In genomic region chr2:13168743-13169142, GRCm38 (mm10) we compare ENCODE assay signal across 10 mouse cellular contexts.
DNase-seq lines count a peak whose midpoint lies in the region; ATAC-seq and TF ChIP-seq lines count a peak whose summit lies in the region.
"Had no signal": no experiment of that assay in that cellular context is flagged by ENCODE, and none has a peak within 500 bp of the region (broad histone marks: within the 10 kb centered on the region; RNA-seq: fewer than 3 reads in every experiment).

No protein-coding gene starts in this region.

- H3K4me3 ChIP-seq in hindbrain, embryonic 11.5 days (ENCODE audit: low read depth, low read length) = no peak overlapping the region
- H3K4me3 ChIP-seq in hindbrain, embryonic 13.5 days = no peak overlapping the region
- no peak overlapping the region for H3K4me3 ChIP-seq in MEL (ENCODE audit: control insufficient read depth in 1 of 2, insufficient read depth in 1 of 2, low read depth in 2 of 2, low read length in 2 of 2)
- no peak overlapping the region for H3K4me3 ChIP-seq in liver, embryonic 11.5 days (ENCODE audit: low read depth, low read length)
- H3K4me3 ChIP-seq: limb, embryonic 15.5 days; stomach, embryonic 15.5 days had no signal

- TF ChIP-seq CTCF in MEL (IDR thresholded peaks at IDR 0.05 in 2 of 3, conservative IDR thresholded peaks at IDR 0.05 in 1 of 3; ENCODE audit: control insufficient read depth in 1 of 3, insufficient read depth in 1 of 3, low read depth in 2 of 3, low read length in 3 of 3, poor library complexity in 1 of 3, severe bottlenecking in 1 of 3) = peak; percentile 38 to 46 (median 43)

- TF ChIP-seq RAD21 in MEL (IDR thresholded peaks at IDR 0.05; ENCODE audit: low read depth, low read length) = no peak; the same call in 1 of the 2 replicates

- no peak for TF ChIP-seq EP300 in MEL (IDR thresholded peaks at IDR 0.05; ENCODE audit: low read depth in 1 of 2, low read length in 2 of 2)

- peak; percentile 70 for DNase-seq in hindbrain, embryonic 11.5 days (ENCODE audit: low spot score)
- peak; percentile 23 for DNase-seq in MEL (ENCODE audit: low read depth, low spot score)
- DNase-seq in embryo, embryonic 10.5 days (ENCODE audit: low spot score) = peak; percentile 75
- DNase-seq in liver, embryonic 11.5 days (ENCODE audit: low spot score) = no peak
- DNase-seq in MN1 (ENCODE audit: low spot score) = no peak
- no peak for DNase-seq in ovary, adult 18-20 months (ENCODE audit: low spot score)

- WGBS in hindbrain, embryonic 11.5 days = 36% methylated on average over 5 of the region's 5 CpGs
- 47% methylated on average over 5 of the region's 5 CpGs for WGBS in hindbrain, embryonic 13.5 days
- WGBS in liver, embryonic 11.5 days = 42% methylated on average over 5 of the region's 5 CpGs

- H3K36me3 ChIP-seq in hindbrain, embryonic 11.5 days (ENCODE audit: control insufficient read depth, insufficient read depth, low read length) = no peaks in the 10 kb centered on the region
- H3K36me3 ChIP-seq in hindbrain, embryonic 13.5 days = no peaks in the 10 kb centered on the region
- peaks cover 0 to 6% of the 10 kb centered on the region in 2 experiments; a peak in 3 of 4 replicates for H3K36me3 ChIP-seq in MEL (ENCODE audit: control insufficient read depth in 1 of 2, insufficient read depth in 2 of 2, low read length in 2 of 2)
- no peaks in the 10 kb centered on the region; the same call in 1 of the 2 replicates for H3K36me3 ChIP-seq in liver, embryonic 11.5 days (ENCODE audit: control insufficient read depth, insufficient read depth, low read length)
- H3K36me3 ChIP-seq: limb, embryonic 15.5 days; stomach, embryonic 15.5 days had no signal

- H3K4me1 ChIP-seq in hindbrain, embryonic 11.5 days (replicated peaks; ENCODE audit: control insufficient read depth, insufficient read depth, low read length) = no peaks in the 10 kb centered on the region
- peaks cover under 1% of the 10 kb centered on the region; the same call in 1 of the 2 replicates for H3K4me1 ChIP-seq in hindbrain, embryonic 13.5 days (replicated peaks)
- H3K4me1 ChIP-seq in MEL (ENCODE audit: control insufficient read depth in 1 of 2, insufficient read depth in 2 of 2, low read length in 2 of 2) = peaks cover 0 to 6% of the 10 kb centered on the region in 2 experiments; a peak in 3 of 4 replicates
- H3K4me1 ChIP-seq in liver, embryonic 11.5 days (replicated peaks; ENCODE audit: control insufficient read depth, insufficient read depth, low read length) = no peaks in the 10 kb centered on the region
- H3K4me1 ChIP-seq: limb, embryonic 15.5 days; stomach, embryonic 15.5 days had no signal

- H3K9me3 ChIP-seq in hindbrain, embryonic 11.5 days (ENCODE audit: control insufficient read depth, low read length) = no peaks in the 10 kb centered on the region
- H3K9me3 ChIP-seq in hindbrain, embryonic 13.5 days = no peaks in the 10 kb centered on the region
- no peaks in the 10 kb centered on the region for H3K9me3 ChIP-seq in MEL (replicated peaks; ENCODE audit: insufficient read depth, low read length)
- H3K9me3 ChIP-seq in liver, embryonic 11.5 days (ENCODE audit: control insufficient read depth, low read length) = no peaks in the 10 kb centered on the region
- H3K9me3 ChIP-seq: limb, embryonic 15.5 days; stomach, embryonic 15.5 days had no signal

- no peaks in the 10 kb centered on the region for H3K27me3 ChIP-seq in hindbrain, embryonic 11.5 days (ENCODE audit: control insufficient read depth, insufficient read depth, low read length)
- H3K27me3 ChIP-seq in hindbrain, embryonic 13.5 days = 0 out of 2 replicates have a peak, but pooled peaks cover 2% of the 10 kb centered on the region
- H3K27me3 ChIP-seq in MEL (ENCODE audit: control insufficient read depth in 1 of 2, insufficient read depth in 2 of 2, low read length in 2 of 2) = no peaks in the 10 kb centered on the region
- H3K27me3 ChIP-seq in liver, embryonic 11.5 days (replicated peaks; ENCODE audit: control insufficient read depth, insufficient read depth, low read length) = no peaks in the 10 kb centered on the region
- H3K27me3 ChIP-seq: limb, embryonic 15.5 days; stomach, embryonic 15.5 days had no signal

- TF ChIP-seq POLR2A in MEL (IDR thresholded peaks at IDR 0.05; ENCODE audit: control insufficient read depth in 1 of 2, insufficient read depth in 1 of 2, low read depth in 1 of 2, low read length in 2 of 2, poor library complexity in 1 of 2) = no peak

- H3K9ac ChIP-seq in hindbrain, embryonic 11.5 days (ENCODE audit: low read depth, low read length) = no peak overlapping the region
- no peak overlapping the region for H3K9ac ChIP-seq in hindbrain, embryonic 13.5 days
- H3K9ac ChIP-seq in MEL (ENCODE audit: control insufficient read depth, low read depth, low read length, poor library complexity, severe bottlenecking) = no peak overlapping the region
- H3K9ac ChIP-seq in liver, embryonic 11.5 days (ENCODE audit: low read depth, low read length) = no peak overlapping the region
- H3K9ac ChIP-seq: limb, embryonic 15.5 days; stomach, embryonic 15.5 days had no signal

- H3K27ac ChIP-seq in hindbrain, embryonic 11.5 days (ENCODE audit: low read depth, low read length) = no peak overlapping the region
- no peak overlapping the region for H3K27ac ChIP-seq in hindbrain, embryonic 13.5 days
- H3K27ac ChIP-seq in MEL (ENCODE audit: control insufficient read depth, low read depth, low read length) = no peak overlapping the region
- no peak overlapping the region for H3K27ac ChIP-seq in liver, embryonic 11.5 days (ENCODE audit: low read depth, low read length)
- H3K27ac ChIP-seq: limb, embryonic 15.5 days; stomach, embryonic 15.5 days had no signal

- H3K79me2 ChIP-seq in MEL (ENCODE audit: control insufficient read depth, insufficient read depth, low read length, poor library complexity) = no peaks in the 10 kb centered on the region; the same call in 1 of the 2 replicates

- no peak overlapping the region for H3K4me2 ChIP-seq in hindbrain, embryonic 11.5 days (replicated peaks; ENCODE audit: low read depth, low read length)
- H3K4me2 ChIP-seq in hindbrain, embryonic 13.5 days = no peak overlapping the region
- H3K4me2 ChIP-seq in liver, embryonic 11.5 days = no peak overlapping the region
- H3K4me2 ChIP-seq: limb, embryonic 15.5 days; stomach, embryonic 15.5 days had no signal

- ATAC-seq in hindbrain, embryonic 11.5 days (ENCODE audit: low FRiP score) = 0 out of 2 replicates have a peak, but pooled peaks have one; percentile 32
- ATAC-seq in hindbrain, embryonic 13.5 days (ENCODE audit: low FRiP score) = no peak
- 0 out of 2 replicates have a peak, but pooled peaks have one; percentile 18 for ATAC-seq in liver, embryonic 11.5 days (replicated peaks; ENCODE audit: low FRiP score)
- no peak for ATAC-seq in activated CD4-positive, CD25-positive, alpha-beta regulatory T cell, adult 4 months

TF ChIP-seq in MEL, 35 proteins besides CTCF, POLR2A, EP300 and RAD21:
- TF ChIP-seq ETS1 (IDR thresholded peaks at IDR 0.05; ENCODE audit: low read depth, low read length) (no peak), USF1 (IDR thresholded peaks at IDR 0.05; ENCODE audit: low read depth, low read length) (0 out of 2 replicates have a peak, but pooled peaks have one; percentile 11)
TF ChIP-seq in MEL: peak in this region for 1.

Comparison
In these comparisons a context has a peak if more than half of its experiments do, and no peak if none do; other contexts are left out.
1. ATAC-seq: peak in hindbrain, embryonic 11.5 days (single experiment) and liver, embryonic 11.5 days (single experiment); none in hindbrain, embryonic 13.5 days (single experiment) and activated CD4-positive, CD25-positive, alpha-beta regulatory T cell, adult 4 months (single experiment).
2. DNase-seq: peak in hindbrain, embryonic 11.5 days (single experiment), MEL (single experiment) and embryo, embryonic 10.5 days (single experiment); none in liver, embryonic 11.5 days (single experiment), MN1 (single experiment) and ovary, adult 18-20 months (single experiment).